Mouse (Mus musculus) neutrophil, adult 59 days (primary cell): Measurements from ENCODE around the gene Abcb1b. TPM values are rescaled to one million over a fixed set of nuclear protein-coding genes. Genes with fewer than 3 reads are reported as not detected.

ENCODE experiments used
- total RNA-seq, 2 experiments: library from RNA; stranded (reverse); gene quantifications; 1 replicate in 1 of 2; 2 replicates in 1 of 2; pipeline ENCODE4 v1.2.4; 2023

Gene Abcb1b
- 1 to 10 TPM; 3.0 to 4.3 TPM for total RNA-seq

GRCm38 (mm10) chr5:8797987-8798751 is at the start of gene Abcb1b:
Abcb1b (plus strand) TSS chr5:8798147.

DNA sequence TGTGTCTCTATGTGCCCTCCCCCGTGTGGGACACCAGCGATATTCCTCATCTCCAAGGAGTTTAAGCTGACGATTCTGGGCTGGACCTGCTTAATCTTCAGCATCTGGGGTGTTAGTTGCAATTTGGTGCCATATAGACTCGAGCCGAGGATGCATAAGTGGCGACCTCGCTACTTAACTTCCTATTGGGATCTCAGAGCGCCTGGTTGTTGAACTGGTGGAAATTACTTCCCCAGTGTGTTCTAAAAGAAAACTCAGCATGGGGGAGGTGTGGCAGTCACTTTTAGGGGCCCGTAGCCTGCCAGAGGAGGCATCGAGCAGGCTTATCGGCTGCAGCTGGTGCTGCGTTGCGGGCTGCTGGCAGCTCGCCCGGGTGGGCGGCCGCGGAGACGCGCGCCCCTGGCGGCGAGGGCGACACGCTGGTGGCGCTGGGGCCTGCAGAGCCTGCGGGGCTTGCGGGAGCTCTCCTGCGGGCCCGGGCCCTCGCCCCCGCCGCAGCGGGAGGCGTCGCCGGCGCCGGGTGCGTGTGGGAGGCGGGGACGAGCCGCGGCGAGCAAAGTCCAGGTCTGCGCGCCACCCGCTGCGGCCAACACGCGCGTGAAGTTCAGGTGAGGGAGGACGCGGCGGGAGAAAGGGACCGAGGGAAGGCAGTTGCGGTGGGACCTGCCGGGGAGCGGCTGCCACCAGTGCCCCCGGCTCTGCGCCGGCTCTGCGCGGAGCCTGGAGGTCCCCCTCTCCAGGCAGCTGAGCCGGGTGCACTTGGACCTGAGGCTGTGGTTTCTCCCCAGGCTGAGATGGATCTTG is 95.6 kb downstream of the Abcb1b start, which contains the start of gene Abcb4:
Abcb4 (plus strand) TSS at position 418 of the 804 bp plus-strand sequence.

Other genes with a start within 250 kb of the Abcb1b start
- under 1 TPM in 1 of 2 experiments, not detected in 1; 0.11 TPM for gene Rundc3b, start 175.2 kb upstream of the Abcb1b start, total RNA-seq
- gene Abcb1a, start 138.1 kb upstream of the Abcb1b start, total RNA-seq: under 1 TPM; 0.09 to 0.11 TPM
- 10 to 100 TPM in 1 of 2 experiments, 1 to 10 TPM in 1; 2.7 to 10.4 TPM for gene Abcb4, start 95.6 kb downstream of the Abcb1b start, total RNA-seq
- 10 to 100 TPM; 25.4 to 28.8 TPM for gene Crot, start 199.2 kb downstream of the Abcb1b start, total RNA-seq